In the genomic region with DNA sequence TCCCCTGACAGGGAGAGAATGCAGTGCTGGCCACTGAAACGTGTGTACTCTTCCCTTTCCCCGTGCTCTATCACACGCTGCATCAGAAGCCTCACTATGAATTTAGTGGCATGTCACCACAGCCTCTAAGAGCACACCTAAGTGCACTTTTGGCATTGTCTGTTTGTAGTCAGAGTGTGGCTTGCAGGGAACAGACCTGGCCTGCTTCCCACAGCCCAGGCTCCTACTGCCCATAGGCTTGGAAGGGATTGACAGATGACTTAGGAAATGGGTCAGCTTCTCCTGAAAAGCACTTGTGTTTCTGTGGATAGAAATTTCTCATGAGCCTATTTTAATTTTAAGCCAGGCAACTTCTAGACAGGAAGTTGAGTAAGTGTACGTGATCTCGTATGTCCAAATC, we compare ENCODE assay signal across 15 mouse cellular contexts. TPM values are rescaled to one million over a fixed set of nuclear protein-coding genes. Genes with fewer than 3 reads are reported as not detected.
A peak's percentile ranks its signal among the peaks of the same experiment; 100 is the strongest.
DNase-seq lines count a peak whose midpoint lies in the region; ATAC-seq and TF ChIP-seq lines count a peak whose summit lies in the region.
"Had no signal": no experiment of that assay in that cellular context is flagged by ENCODE, and none has a peak within 500 bp of the region (broad histone marks: within the 10 kb centered on the region; RNA-seq: fewer than 3 reads in every experiment).

No protein-coding gene starts in this region.

- peaks cover 11% of the 10 kb centered on the region for H3K36me3 ChIP-seq in heart, adult 2 months (ENCODE audit: control insufficient read depth, insufficient read depth, low read length)
- peaks cover 34% of the 10 kb centered on the region for H3K36me3 ChIP-seq in lung, embryonic 15.5 days
- H3K36me3 ChIP-seq in stomach, embryonic 15.5 days = peaks cover 23% of the 10 kb centered on the region

- TF ChIP-seq POLR2A in heart, adult 2 months (IDR thresholded peaks at IDR 0.05; ENCODE audit: insufficient read depth, low read depth, low read length) = no peak

- no peaks in the 10 kb centered on the region for H3K79me2 ChIP-seq in heart, adult 2 months (replicated peaks; ENCODE audit: control insufficient read depth, insufficient read depth, low read length)

- H3K27me3 ChIP-seq in heart, adult 2 months (ENCODE audit: control insufficient read depth, insufficient read depth, low read length) = no peaks in the 10 kb centered on the region
- no peaks in the 10 kb centered on the region for H3K27me3 ChIP-seq in lung, embryonic 15.5 days
- H3K27me3 ChIP-seq in stomach, embryonic 15.5 days (replicated peaks) = no peaks in the 10 kb centered on the region
- H3K27me3 ChIP-seq: embryonic facial prominence, embryonic 12.5 days; forebrain, embryonic 13.5 days had no signal

- peaks cover 24% of the 10 kb centered on the region for H3K4me1 ChIP-seq in heart, adult 2 months (ENCODE audit: control insufficient read depth, insufficient read depth, low read length)
- H3K4me1 ChIP-seq in lung, embryonic 15.5 days = peaks cover 9% of the 10 kb centered on the region; the same call in 1 of the 2 replicates
- H3K4me1 ChIP-seq in stomach, embryonic 15.5 days = no peaks in the 10 kb centered on the region
- H3K4me1 ChIP-seq: embryonic facial prominence, embryonic 12.5 days; forebrain, embryonic 13.5 days had no signal

- WGBS in heart, adult 2 months = 31% methylated on average over 5 of the region's 5 CpGs
- WGBS in lung, embryonic 15.5 days = 66% methylated on average over 5 of the region's 5 CpGs
- 76% methylated on average over 5 of the region's 5 CpGs for WGBS in stomach, embryonic 15.5 days

- no peak; the same call in 1 of the 2 replicates for ATAC-seq in lung, embryonic 15.5 days (ENCODE audit: borderline replicate concordance, extremely low read depth, low FRiP score, low TSS enrichment)
- ATAC-seq in stomach, embryonic 15.5 days (ENCODE audit: insufficient read depth, low FRiP score, low read depth) = no peak
- no peak for ATAC-seq in inflammation-experienced regulatory T-cells, adult 6 months
- ATAC-seq: activated CD4-positive, CD25-positive, alpha-beta regulatory T cell, adult 4 months; forebrain, embryonic 13.5 days had no signal

- TF ChIP-seq EP300 in heart, adult 2 months (IDR thresholded peaks at IDR 0.05; ENCODE audit: insufficient read depth, low read depth, low read length) = no peak

- intact Hi-C loops in heart, adult 2 months (cut with DNase I) = loop anchor here (5.0 to 10.0 kb wide), 2 partner anchors 143 to 569 kb away; no protein-coding TSS in a partner anchor
- intact Hi-C loops in heart, postnatal 10 days (cut with DNase I) = no loop called here

- peak overlapping the region; percentile 78 for H3K27ac ChIP-seq in heart, adult 2 months
- H3K27ac ChIP-seq in lung, embryonic 15.5 days = peak overlapping the region; percentile 30; the same call in 1 of the 2 replicates
- H3K27ac ChIP-seq in stomach, embryonic 15.5 days = 0 out of 2 replicates have a peak overlapping the region, but pooled peaks have one; percentile 17
- H3K27ac ChIP-seq: embryonic facial prominence, embryonic 12.5 days; forebrain, embryonic 13.5 days; hindbrain, embryonic 14.5 days; layer of hippocampus, adult 2 months had no signal

- TF ChIP-seq CTCF in heart, adult 2 months (IDR thresholded peaks at IDR 0.05) = no peak

- no peak for DNase-seq in heart, adult 2 months
- DNase-seq in heart, postnatal 10 days = no peak
- no peak for DNase-seq in lung, postnatal 4 days
- DNase-seq in cerebellum, postnatal 10 days = peak; percentile 40 to 49
- no peak for DNase-seq in neural tube, embryonic 10.5 days (ENCODE audit: extremely low spot score, low spot score)
- DNase-seq: kidney, adult 8-10 months had no signal

- H3K9ac ChIP-seq in heart, adult 2 months (ENCODE audit: low read depth, low read length) = no peak overlapping the region
- no peak overlapping the region for H3K9ac ChIP-seq in lung, embryonic 15.5 days
- H3K9ac ChIP-seq in stomach, embryonic 15.5 days = no peak overlapping the region
- H3K9ac ChIP-seq: embryonic facial prominence, embryonic 12.5 days; forebrain, embryonic 13.5 days; hindbrain, embryonic 14.5 days had no signal

- H3K9me3 ChIP-seq in lung, embryonic 15.5 days = no peaks in the 10 kb centered on the region
- H3K9me3 ChIP-seq in stomach, embryonic 15.5 days = no peaks in the 10 kb centered on the region
- H3K9me3 ChIP-seq: embryonic facial prominence, embryonic 12.5 days; forebrain, embryonic 13.5 days had no signal

- no peak overlapping the region for H3K4me2 ChIP-seq in lung, embryonic 15.5 days
- H3K4me2 ChIP-seq in stomach, embryonic 15.5 days = no peak overlapping the region
- H3K4me2 ChIP-seq: embryonic facial prominence, embryonic 12.5 days; forebrain, embryonic 13.5 days; hindbrain, embryonic 14.5 days had no signal

- no peak overlapping the region for H3K4me3 ChIP-seq in heart, adult 2 months
- H3K4me3 ChIP-seq in lung, embryonic 15.5 days = no peak overlapping the region
- H3K4me3 ChIP-seq in stomach, embryonic 15.5 days (replicated peaks) = no peak overlapping the region
- H3K4me3 ChIP-seq: embryonic facial prominence, embryonic 12.5 days; forebrain, embryonic 13.5 days; layer of hippocampus, adult 2 months had no signal

RNA-seq across cellular contexts. Expression of a gene that starts 1.0 kb away (rescaled TPM):
- total RNA-seq in heart, adult 2 months (2021) = 1 to 10 TPM in 1 of 2 experiments, under 1 TPM in 1; 0.98 to 1.5 TPM
- 0.76 TPM in 2 replicates for polyA plus RNA-seq in heart, adult 2 months (2012; rRNA removed)
- 1 to 10 TPM in 1 of 2 experiments, under 1 TPM in 1; 0.72 to 1.2 TPM for total RNA-seq in heart, postnatal 10 days (2021)
- 2.2 and 3.1 TPM in 2 replicates for polyA plus RNA-seq in lung, embryonic 15.5 days (2015; fragmentation: Nextera tagmentation; extraction: Ambion mirVana)
- polyA plus RNA-seq in stomach, embryonic 15.5 days (2015; fragmentation: Nextera tagmentation; extraction: Ambion mirVana) = 4.4 and 5.4 TPM in 2 replicates
- 1 to 10 TPM in 1 of 3 experiments, under 1 TPM in 2; 0.26 to 2.6 (median 0.61) TPM for polyA plus RNA-seq in inflammation-experienced regulatory T-cells, adult 6 months (2017; shearing (Covaris generic))
- total RNA-seq: ES-E14 had no signal

RNA-seq across cellular contexts. Expression of a gene that starts 6.0 kb away (rescaled TPM):
- total RNA-seq in heart, adult 2 months (2021) = under 1 TPM in 1 of 2 experiments, not detected in 1; 0.30 TPM
- polyA plus RNA-seq in heart, adult 2 months (2012; rRNA removed) = 0.10 TPM in 1 of 2 replicates, not detected in the other
- 1 to 10 TPM; 2.3 to 4.9 TPM for total RNA-seq in heart, postnatal 10 days (2021)
- polyA plus RNA-seq in lung, embryonic 15.5 days (2015; fragmentation: Nextera tagmentation; extraction: Ambion mirVana) = not detected in 2 replicates
- 0.09 and 0.23 TPM in 2 replicates for polyA plus RNA-seq in stomach, embryonic 15.5 days (2015; fragmentation: Nextera tagmentation; extraction: Ambion mirVana)
- polyA plus RNA-seq in inflammation-experienced regulatory T-cells, adult 6 months (2017; shearing (Covaris generic)) = not detected
- polyA plus RNA-seq: activated CD4-positive, CD25-positive, alpha-beta regulatory T cell, adult 4 months had no signal

RNA-seq across cellular contexts. Expression of a gene that starts 41.2 kb away (rescaled TPM):
- 10 to 100 TPM; 80.7 to 85.1 TPM for total RNA-seq in heart, adult 2 months (2021)
- 23.5 and 40.2 TPM in 2 replicates for polyA plus RNA-seq in heart, adult 2 months (2012; rRNA removed)
- 100 to 1,000 TPM; 108 to 126 TPM for total RNA-seq in heart, postnatal 10 days (2021)
- polyA plus RNA-seq in lung, embryonic 15.5 days (2015; fragmentation: Nextera tagmentation; extraction: Ambion mirVana) = 146 and 149 TPM in 2 replicates
- 139 and 149 TPM in 2 replicates for polyA plus RNA-seq in stomach, embryonic 15.5 days (2015; fragmentation: Nextera tagmentation; extraction: Ambion mirVana)
- 10 to 100 TPM in 1 of 3 experiments, 1 to 10 TPM in 2; 3.9 to 10.1 (median 7.1) TPM for polyA plus RNA-seq in inflammation-experienced regulatory T-cells, adult 6 months (2017; shearing (Covaris generic))

Comparison
In these comparisons a context has a peak if more than half of its experiments do, and no peak if none do; other contexts are left out.
1. DNase-seq: peak in cerebellum, postnatal 10 days (2 of 2); none in heart, adult 2 months (0 of 2), heart, postnatal 10 days (0 of 2), lung, postnatal 4 days (0 of 2) and neural tube, embryonic 10.5 days (single experiment).
2. H3K27ac ChIP-seq: peak in every context shown above with its lines; median percentile 78 in heart, adult 2 months; 30 in lung, embryonic 15.5 days; 17 in stomach, embryonic 15.5 days.